Mouse (Mus musculus) thymus, postnatal 0 days (tissue): ENCODE data around the gene Hsp90ab1. TPM values are rescaled to one million over a fixed set of nuclear protein-coding genes. Genes with fewer than 3 reads are reported as not detected.

Experiments used
- DNase-seq: peaks from one replicate; pipeline ENCODE4 v3.0.0-alpha.2; 2015; ENCODE audit warnings: low spot score
- polyA plus RNA-seq: library from polyadenylated mRNA; unstranded; fragments of >200 nt; fragmentation: Nextera tagmentation; extraction: Ambion mirVana; gene quantifications from 2 replicates; pipeline ENCODE4 v1.2.1, GENCODE M21; 2015

The Hsp90ab1 gene
- polyA plus RNA-seq, 1 experiment from 2014 or later: 1,223 TPM

GRCm38 (mm10) chr17:45544001-45544872, 28.8 kb downstream of the Hsp90ab1 start:
- no peak for DNase-seq

GRCm38 (mm10) chr17:45543115-45543514, 30.0 kb downstream of the Hsp90ab1 start:
- no peak for DNase-seq

- no peak for DNase-seq
Measured at GRCm38 (mm10) chr17:45542705-45543104, 30.4 kb downstream of the Hsp90ab1 start.

GRCm38 (mm10) chr17:45542129-45542528, 30.9 kb downstream of the Hsp90ab1 start:
- DNase-seq: no peak

- no peak for DNase-seq
Measured at GRCm38 (mm10) chr17:45539664-45540063, 33.4 kb downstream of the Hsp90ab1 start.

- no peak for DNase-seq
Measured at GRCm38 (mm10) chr17:45538394-45538793, 34.7 kb downstream of the Hsp90ab1 start.

- peak; percentile 37 for DNase-seq
Measured at GRCm38 (mm10) chr17:45536264-45536663, 36.8 kb downstream of the Hsp90ab1 start.

- no peak for DNase-seq
Measured at GRCm38 (mm10) chr17:45532896-45533295, 40.2 kb downstream of the Hsp90ab1 start.

GRCm38 (mm10) chr17:45530346-45530782, 42.7 kb downstream of the Hsp90ab1 start:
- no peak for DNase-seq

- DNase-seq: no peak
Measured at GRCm38 (mm10) chr17:45526571-45526970, 46.5 kb downstream of the Hsp90ab1 start.

- no peak for DNase-seq
Measured at GRCm38 (mm10) chr17:45524961-45525360, 48.1 kb downstream of the Hsp90ab1 start.

GRCm38 (mm10) chr17:45523263-45523662, 49.8 kb downstream of the Hsp90ab1 start, which contains the start of gene Tcte1:
Tcte1 (plus strand) TSS chr17:45523434.
- DNase-seq: peak; percentile 69

GRCm38 (mm10) chr17:45520136-45520535, 52.9 kb downstream of the Hsp90ab1 start:
- DNase-seq: no peak

GRCm38 (mm10) chr17:45518766-45519475, 54.1 kb downstream of the Hsp90ab1 start:
- no peak for DNase-seq

Other genes with a start within 250 kb of the Hsp90ab1 start
- 77.0 and 86.8 TPM in 2 replicates for gene Cdc5l, start 139.5 kb downstream of the Hsp90ab1 start, polyA plus RNA-seq
- gene Spats1, start 97.9 kb downstream of the Hsp90ab1 start, polyA plus RNA-seq: 0.37 and 0.65 TPM in 2 replicates
- 26.9 and 27.7 TPM in 2 replicates for gene Aars2, start 66.4 kb downstream of the Hsp90ab1 start, polyA plus RNA-seq
- 1.3 and 3.0 TPM in 2 replicates for gene Tcte1, start 49.8 kb downstream of the Hsp90ab1 start, polyA plus RNA-seq
- gene Tmem151b, start 23.6 kb downstream of the Hsp90ab1 start, polyA plus RNA-seq: 19.0 and 19.6 TPM in 2 replicates
- gene Nfkbie, start 17.6 kb downstream of the Hsp90ab1 start, polyA plus RNA-seq: 70.4 and 80.2 TPM in 2 replicates
- gene Slc35b2, start 9.4 kb downstream of the Hsp90ab1 start, polyA plus RNA-seq: 95.8 and 96.9 TPM in 2 replicates
- 243 and 252 TPM in 2 replicates for gene Slc29a1, start 26.3 kb upstream of the Hsp90ab1 start, polyA plus RNA-seq
- gene Mymx, start 28.8 kb upstream of the Hsp90ab1 start, polyA plus RNA-seq: 1.5 and 1.7 TPM in 2 replicates
- 0.05 TPM in 1 of 2 replicates, not detected in the other for gene Capn11, start 86.1 kb upstream of the Hsp90ab1 start, polyA plus RNA-seq
- 174 and 197 TPM in 2 replicates for gene Mrpl14, start 113.1 kb upstream of the Hsp90ab1 start, polyA plus RNA-seq
- 16.6 and 18.6 TPM in 2 replicates for gene Tmem63b, start 113.6 kb upstream of the Hsp90ab1 start, polyA plus RNA-seq
- gene 1600014C23Rik, start 160.6 kb upstream of the Hsp90ab1 start, polyA plus RNA-seq: not detected in 2 replicates